Mouse (Mus musculus) liver, embryonic 15.5 days (tissue): ENCODE results near the gene Gm45521. TPM values are rescaled to one million over a fixed set of nuclear protein-coding genes. Genes with fewer than 3 reads are reported as not detected.

ENCODE experiments used
- ATAC-seq: fragments of 200-750 bp; cut with Nextera tagmentation; 2 replicates; pipeline ENCODE4 v1.8.0; 2017; ENCODE audit warnings: moderate number of reproducible peaks, mild to moderate bottlenecking, moderate library complexity; ENCODE audit not compliant: insufficient read depth
- H3K27ac ChIP-seq: fragments of 300-500 bp; sonication (generic); replicated peaks from 2 replicates; pipeline ENCODE4 v1.5.1; 2015; ENCODE audit warnings: mild to moderate bottlenecking, inconsistent platforms
- H3K27me3 ChIP-seq: fragments of 300-500 bp; sonication (generic); 2 replicates; pipeline ENCODE4 v1.6.1; 2015; ENCODE audit warnings: mild to moderate bottlenecking, inconsistent platforms
- H3K36me3 ChIP-seq: fragments of 300-500 bp; sonication (generic); replicated peaks from 2 replicates; pipeline ENCODE4 v1.6.1; 2015; ENCODE audit warnings: moderate library complexity, mild to moderate bottlenecking, inconsistent platforms
- H3K4me1 ChIP-seq: fragments of 300-500 bp; sonication (generic); replicated peaks from 2 replicates; pipeline ENCODE4 v1.6.1; 2015; ENCODE audit warnings: inconsistent platforms
- H3K4me2 ChIP-seq: fragments of 300-500 bp; sonication (generic); 2 replicates; pipeline ENCODE4 v1.6.1; 2015; ENCODE audit warnings: moderate library complexity, mild to moderate bottlenecking, inconsistent platforms
- H3K4me3 ChIP-seq: fragments of 300-500 bp; sonication (generic); replicated peaks from 2 replicates; pipeline ENCODE4 v1.5.1; 2015; ENCODE audit warnings: mild to moderate bottlenecking, inconsistent platforms
- H3K9ac ChIP-seq: fragments of 300-500 bp; sonication (generic); 2 replicates; pipeline ENCODE4 v1.6.1; 2015; ENCODE audit warnings: moderate library complexity, mild to moderate bottlenecking, inconsistent platforms
- H3K9me3 ChIP-seq: fragments of 300-500 bp; sonication (generic); replicated peaks from 2 replicates; pipeline ENCODE4 v1.6.1; 2016; ENCODE audit warnings: inconsistent platforms
- WGBS: fragments of 180-500 bp; shearing (Covaris S2); methylation state at CpG from one replicate; pipeline ENCODE4 v1.1.7; 2015; ENCODE audit warnings: mixed read lengths; ENCODE audit not compliant: insufficient replicate concordance; 5-methylcytosine and 5-hydroxymethylcytosine counted together
- polyA plus RNA-seq: library from polyadenylated mRNA; unstranded; fragments of >200 nt; fragmentation: Nextera tagmentation; extraction: Ambion mirVana; gene quantifications from 2 replicates; pipeline ENCODE4 v1.2.1, GENCODE M21; 2015

The Gm45521 gene
- polyA plus RNA-seq, 1 experiment from 2014 or later: not detected

GRCm38 (mm10) chr14:7952610-7953254 is 4.4 kb upstream of the Gm45521 start:
- Histone ChIP-seq H3K9ac (no peak overlapping the region), H3K4me2 (peak overlapping the region; percentile 23; the same call in 1 of the 2 replicates)

GRCm38 (mm10) chr14:7954071-7954471 is 3.0 kb upstream of the Gm45521 start:
- no peak overlapping the region for H3K4me2 ChIP-seq
- H3K4me1 ChIP-seq: peaks cover 4% of the 10 kb centered on the region; the same call in 1 of the 2 replicates
- H3K36me3 ChIP-seq: peaks cover 10% of the 10 kb centered on the region
- no peaks in the 10 kb centered on the region for H3K27me3 ChIP-seq
- no peak overlapping the region for H3K9ac ChIP-seq
- no peak for ATAC-seq
- WGBS: 51% methylated on average over 6 of the region's 6 CpGs
- no peaks in the 10 kb centered on the region for H3K9me3 ChIP-seq
- no peak overlapping the region for H3K4me3 ChIP-seq
- no peak overlapping the region for H3K27ac ChIP-seq

More at GRCm38 (mm10) chr14:7952610-7953254, 4.4 kb upstream of the Gm45521 start:
- Histone ChIP-seq H3K4me3 (no peak overlapping the region), H3K36me3 (peaks cover 17% of the 10 kb centered on the region), H3K4me1 (peaks cover 4% of the 10 kb centered on the region; the same call in 1 of the 2 replicates), H3K27ac (peak overlapping the region; percentile 69), H3K27me3 (no peaks in the 10 kb centered on the region), H3K9me3 (no peaks in the 10 kb centered on the region)
- ATAC-seq: peak; percentile 82
- WGBS: 31% methylated on average over 12 of the region's 12 CpGs

- no peak overlapping the region for H3K4me2 ChIP-seq
- 73% methylated on average over 10 of the region's 10 CpGs for WGBS
- H3K4me3 ChIP-seq: no peak overlapping the region
- no peak overlapping the region for H3K27ac ChIP-seq
- no peak overlapping the region for H3K9ac ChIP-seq
- no peaks in the 10 kb centered on the region for H3K9me3 ChIP-seq
- no peak for ATAC-seq
- H3K27me3 ChIP-seq: no peaks in the 10 kb centered on the region
- no peaks in the 10 kb centered on the region; the same call in 1 of the 2 replicates for H3K36me3 ChIP-seq
- peaks cover 4% of the 10 kb centered on the region; the same call in 1 of the 2 replicates for H3K4me1 ChIP-seq
Observed at GRCm38 (mm10) chr14:7956427-7956826, 661 bp upstream of the Gm45521 start.

DNA sequence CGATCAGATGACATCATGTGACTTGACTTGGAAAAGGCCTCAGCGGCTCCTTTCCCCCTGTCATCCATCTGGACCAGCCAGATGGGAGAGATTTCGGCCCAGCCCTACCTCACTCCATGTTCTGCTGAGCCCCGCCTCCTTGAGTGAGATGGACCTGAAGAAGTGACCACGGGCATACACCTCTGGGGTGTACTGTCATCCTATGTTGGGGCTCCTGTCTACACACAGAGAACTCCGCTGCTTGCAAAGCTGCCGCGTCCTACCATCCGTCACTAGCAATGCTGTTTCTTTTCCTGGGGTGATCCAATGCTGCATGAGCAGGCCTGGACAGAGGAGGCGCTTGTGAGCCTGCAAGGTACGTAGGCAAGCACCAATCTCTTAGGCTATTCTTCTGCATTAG is 3.5 kb downstream of the Gm45521 start:
- WGBS: 57% methylated on average over 11 of the region's 11 CpGs
- Histone ChIP-seq H3K36me3 (no peaks in the 10 kb centered on the region), H3K9ac (no peak overlapping the region), H3K4me2 (no peak overlapping the region), H3K27me3 (no peaks in the 10 kb centered on the region), H3K27ac (no peak overlapping the region), H3K4me3 (no peak overlapping the region), H3K9me3 (no peaks in the 10 kb centered on the region), H3K4me1 (no peaks in the 10 kb centered on the region)
- no peak for ATAC-seq

DNA sequence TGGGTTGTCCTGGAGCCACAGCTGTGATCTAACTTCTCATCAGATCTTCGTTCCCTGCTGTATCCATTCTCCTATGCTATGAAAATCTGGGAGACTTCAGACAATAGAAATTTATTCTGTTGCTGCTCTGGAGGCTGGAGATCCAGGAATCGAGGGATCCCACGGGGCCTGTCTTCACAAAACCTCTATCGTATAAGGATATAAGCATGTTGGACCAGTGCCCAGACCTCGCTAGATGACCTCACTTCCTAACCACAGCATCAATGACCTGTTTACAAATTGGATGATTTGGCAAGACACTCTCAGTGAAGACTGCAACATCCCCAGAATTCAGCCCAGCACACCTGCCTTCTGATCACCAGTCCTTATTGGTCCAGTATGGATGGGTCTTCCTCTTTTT is 4.6 kb downstream of the Gm45521 start:
- no peaks in the 10 kb centered on the region for H3K9me3 ChIP-seq
- WGBS: 57% methylated on average over 5 of the region's 5 CpGs
- no peaks in the 10 kb centered on the region for H3K36me3 ChIP-seq
- no peak overlapping the region for H3K4me3 ChIP-seq
- H3K9ac ChIP-seq: no peak overlapping the region
- no peaks in the 10 kb centered on the region for H3K27me3 ChIP-seq
- ATAC-seq: no peak
- H3K27ac ChIP-seq: no peak overlapping the region
- no peak overlapping the region for H3K4me2 ChIP-seq
- H3K4me1 ChIP-seq: no peaks in the 10 kb centered on the region

- Histone ChIP-seq H3K4me2 (no peak overlapping the region), H3K4me3 (no peak overlapping the region), H3K36me3 (no peaks in the 10 kb centered on the region), H3K9me3 (no peaks in the 10 kb centered on the region), H3K27ac (no peak overlapping the region), H3K4me1 (no peaks in the 10 kb centered on the region), H3K9ac (no peak overlapping the region), H3K27me3 (no peaks in the 10 kb centered on the region)
- 73% methylated on average over 2 of the region's 2 CpGs for WGBS
- ATAC-seq: no peak
Observed at GRCm38 (mm10) chr14:7962626-7963025, 5.5 kb downstream of the Gm45521 start.

GRCm38 (mm10) chr14:7963160-7963559 is 6.1 kb downstream of the Gm45521 start:
- WGBS: 45% methylated on average over 7 of the region's 7 CpGs
- H3K4me2 ChIP-seq: no peak overlapping the region
- H3K27ac ChIP-seq: no peak overlapping the region
- no peaks in the 10 kb centered on the region for H3K9me3 ChIP-seq
- H3K4me3 ChIP-seq: no peak overlapping the region
- no peak for ATAC-seq
- H3K9ac ChIP-seq: no peak overlapping the region
- H3K27me3 ChIP-seq: no peaks in the 10 kb centered on the region
- no peaks in the 10 kb centered on the region for H3K4me1 ChIP-seq
- H3K36me3 ChIP-seq: no peaks in the 10 kb centered on the region

GRCm38 (mm10) chr14:7964219-7964889 is 7.3 kb downstream of the Gm45521 start:
- WGBS: 45% methylated on average over 11 of the region's 11 CpGs
- no peaks in the 10 kb centered on the region for H3K36me3 ChIP-seq

GRCm38 (mm10) chr14:7971889-7972493 is 14.9 kb downstream of the Gm45521 start:
- no peak overlapping the region for H3K27ac ChIP-seq
- ATAC-seq: no peak
- no peak overlapping the region for H3K4me2 ChIP-seq
- 45% methylated on average over 10 of the region's 10 CpGs for WGBS
- no peaks in the 10 kb centered on the region for H3K27me3 ChIP-seq
- H3K36me3 ChIP-seq: no peaks in the 10 kb centered on the region
- H3K4me3 ChIP-seq: no peak overlapping the region
- no peaks in the 10 kb centered on the region for H3K4me1 ChIP-seq
- no peaks in the 10 kb centered on the region for H3K9me3 ChIP-seq
- H3K9ac ChIP-seq: no peak overlapping the region

More at GRCm38 (mm10) chr14:7964219-7964889, 7.3 kb downstream of the Gm45521 start:
- Histone ChIP-seq H3K4me1 (no peaks in the 10 kb centered on the region), H3K27me3 (no peaks in the 10 kb centered on the region), H3K9me3 (no peaks in the 10 kb centered on the region), H3K27ac (no peak overlapping the region), H3K4me3 (no peak overlapping the region), H3K4me2 (no peak overlapping the region), H3K9ac (no peak overlapping the region)
- no peak for ATAC-seq

DNA sequence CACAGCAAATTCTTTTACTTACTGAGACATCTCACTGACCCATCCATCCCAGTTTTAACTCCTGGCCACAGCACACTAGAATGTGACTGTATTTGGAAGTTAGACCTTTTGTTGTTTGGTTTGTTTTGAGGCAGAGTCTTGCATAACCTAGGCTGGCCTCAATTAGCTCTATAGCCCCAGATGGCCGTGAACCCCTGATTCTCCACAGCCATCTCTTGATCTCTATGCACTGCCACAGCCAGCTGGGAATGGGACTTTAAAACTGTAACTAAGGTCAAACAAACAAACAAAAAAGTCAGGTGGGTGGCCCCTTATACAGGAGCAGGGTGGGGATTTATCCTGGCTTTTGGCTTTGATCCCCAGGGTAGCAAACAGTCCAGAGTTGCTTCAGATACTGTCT is 17.6 kb downstream of the Gm45521 start:
- ATAC-seq: no peak
- H3K4me1 ChIP-seq: no peaks in the 10 kb centered on the region
- H3K9me3 ChIP-seq: no peaks in the 10 kb centered on the region
- no peak overlapping the region for H3K9ac ChIP-seq
- no peak overlapping the region for H3K27ac ChIP-seq
- H3K27me3 ChIP-seq: no peaks in the 10 kb centered on the region
- no peak overlapping the region for H3K4me2 ChIP-seq
- H3K36me3 ChIP-seq: no peaks in the 10 kb centered on the region
- no peak overlapping the region for H3K4me3 ChIP-seq
- whole genome bisulfite sequencing: 64% methylated on average over 1 of the region's 1 CpGs

GRCm38 (mm10) chr14:7975177-7975576 is 18.1 kb downstream of the Gm45521 start:
- no peaks in the 10 kb centered on the region for H3K4me1 ChIP-seq
- 68% methylated on average over 6 of the region's 6 CpGs for WGBS
- no peak overlapping the region for H3K27ac ChIP-seq
- no peaks in the 10 kb centered on the region for H3K9me3 ChIP-seq
- ATAC-seq: no peak
- H3K4me3 ChIP-seq: no peak overlapping the region
- no peaks in the 10 kb centered on the region for H3K36me3 ChIP-seq
- H3K4me2 ChIP-seq: no peak overlapping the region
- H3K27me3 ChIP-seq: no peaks in the 10 kb centered on the region
- no peak overlapping the region for H3K9ac ChIP-seq
